Mouse (Mus musculus) intestine, embryonic 16.5 days (tissue): ENCODE data around the gene Serpina3g. TPM values are rescaled to one million over a fixed set of nuclear protein-coding genes. Genes with fewer than 3 reads are reported as not detected.

Source experiments
- ATAC-seq: fragments of 200-750 bp; cut with Nextera tagmentation; 2 replicates; pipeline ENCODE4 v1.8.0; 2017; ENCODE audit warnings: moderate TSS enrichment, moderate library complexity
- H3K27ac ChIP-seq: fragments of 300-500 bp; sonication (generic); 2 replicates; pipeline ENCODE4 v1.5.1; 2014; ENCODE audit warnings: mild to moderate bottlenecking, low read length
- H3K27me3 ChIP-seq: fragments of 300-500 bp; sonication (generic); replicated peaks from 2 replicates; pipeline ENCODE4 v1.6.1; 2014; ENCODE audit warnings: low read length, control low read depth, mixed read lengths; ENCODE audit not compliant: control insufficient read depth, insufficient read depth
- H3K36me3 ChIP-seq: fragments of 300-500 bp; sonication (generic); 2 replicates; pipeline ENCODE4 v1.6.1; 2014; ENCODE audit warnings: low read length, control low read depth; ENCODE audit not compliant: control insufficient read depth, insufficient read depth
- H3K4me1 ChIP-seq: fragments of 300-500 bp; sonication (generic); 2 replicates; pipeline ENCODE4 v1.6.1; 2014; ENCODE audit warnings: low read length, control low read depth, mixed read lengths; ENCODE audit not compliant: control insufficient read depth, insufficient read depth
- H3K4me2 ChIP-seq: fragments of 300-500 bp; sonication (generic); 2 replicates; pipeline ENCODE4 v1.6.1; 2014; ENCODE audit warnings: low read depth, low read length, control low read depth
- H3K4me3 ChIP-seq: fragments of 300-500 bp; sonication (generic); 2 replicates; pipeline ENCODE4 v1.5.1; 2014; ENCODE audit warnings: mild to moderate bottlenecking, low read length
- H3K9ac ChIP-seq: fragments of 300-500 bp; sonication (generic); 2 replicates; pipeline ENCODE4 v1.6.1; 2014; ENCODE audit warnings: low read depth, low read length
- H3K9me3 ChIP-seq: fragments of 300-500 bp; sonication (generic); 2 replicates; pipeline ENCODE4 v1.6.1; 2016; ENCODE audit warnings: low read length, control low read depth; ENCODE audit not compliant: control insufficient read depth
- WGBS: fragments of 180-500 bp; shearing (Covaris S2); extraction: QIAGEN DNeasy Blood & Tissue Kit; methylation state at CpG from one replicate; pipeline ENCODE4 v1.1.7; 2014; 5-methylcytosine and 5-hydroxymethylcytosine counted together
- polyA plus RNA-seq: library from polyadenylated mRNA; unstranded; fragments of >200 nt; fragmentation: Nextera tagmentation; extraction: Ambion mirVana; gene quantifications from 2 replicates; pipeline ENCODE4 v1.2.1, GENCODE M21; 2015

Gene Serpina3g
- 5.3 and 5.7 TPM in 2 replicates for polyA plus RNA-seq

DNA sequence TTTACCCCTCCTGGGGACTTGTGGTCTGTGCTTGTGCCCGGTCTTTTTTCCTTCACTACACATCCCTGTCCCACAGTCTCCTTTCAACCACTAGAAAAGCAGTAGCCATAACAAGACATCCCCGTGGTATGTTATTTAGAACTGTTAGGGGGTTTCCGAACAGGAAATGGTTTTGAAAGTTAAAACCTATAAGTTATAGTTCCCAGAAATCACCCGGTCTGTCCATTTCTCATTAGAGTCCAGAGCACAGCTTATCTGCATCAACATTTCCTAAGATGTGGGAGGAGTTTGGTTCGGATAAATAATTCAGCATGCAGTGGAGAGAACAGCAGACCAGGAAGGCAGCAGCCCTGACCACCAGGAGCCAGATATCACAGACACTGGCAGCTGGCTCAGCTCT is at the start of gene Serpina3g:
Gene Serpina3g, plus strand, starts transcription at position 331 of the 400 bp plus-strand sequence.
- no peak for ATAC-seq
- H3K4me1 ChIP-seq: no peaks in the 10 kb centered on the region
- no peak within 1 kb of the TSS for H3K27ac ChIP-seq
- no peaks in the 10 kb centered on the region for H3K9me3 ChIP-seq
- H3K36me3 ChIP-seq: no peaks in the 10 kb centered on the region
- H3K27me3 ChIP-seq: no peaks in the 10 kb centered on the region
- WGBS: 39% methylated on average over 5 of the region's 5 CpGs
- H3K4me2 ChIP-seq: no peak within 1 kb of the TSS
- H3K4me3 ChIP-seq: no peak within 1 kb of the TSS
- no peak within 1 kb of the TSS for H3K9ac ChIP-seq

DNA sequence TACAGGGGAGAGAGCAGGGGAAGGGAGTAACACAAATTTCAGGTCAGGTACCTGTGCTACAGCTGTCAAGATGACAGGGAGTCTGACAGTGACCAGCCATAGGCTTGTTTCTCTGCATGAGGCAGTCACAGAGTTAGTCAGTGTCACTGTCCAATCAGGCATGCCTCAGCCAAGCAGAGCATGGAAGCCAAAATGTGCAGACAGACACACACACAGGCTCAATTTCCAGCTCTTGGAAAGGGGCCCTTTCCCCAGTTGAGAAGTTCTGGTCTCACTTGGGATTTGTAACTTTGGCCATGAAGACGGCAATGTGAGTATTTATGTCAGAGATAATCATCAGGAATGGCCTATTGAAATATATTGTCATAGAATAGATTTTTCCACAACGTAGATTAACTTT is 46.8 kb upstream of the Serpina3g start:
- Histone ChIP-seq H3K27me3 (no peaks in the 10 kb centered on the region), H3K9ac (no peak overlapping the region), H3K4me3 (no peak overlapping the region), H3K4me1 (no peaks in the 10 kb centered on the region), H3K27ac (no peak overlapping the region), H3K9me3 (no peaks in the 10 kb centered on the region), H3K36me3 (no peaks in the 10 kb centered on the region), H3K4me2 (no peak overlapping the region)
- no peak for ATAC-seq
- 73% methylated on average over 2 of the region's 2 CpGs for WGBS

DNA sequence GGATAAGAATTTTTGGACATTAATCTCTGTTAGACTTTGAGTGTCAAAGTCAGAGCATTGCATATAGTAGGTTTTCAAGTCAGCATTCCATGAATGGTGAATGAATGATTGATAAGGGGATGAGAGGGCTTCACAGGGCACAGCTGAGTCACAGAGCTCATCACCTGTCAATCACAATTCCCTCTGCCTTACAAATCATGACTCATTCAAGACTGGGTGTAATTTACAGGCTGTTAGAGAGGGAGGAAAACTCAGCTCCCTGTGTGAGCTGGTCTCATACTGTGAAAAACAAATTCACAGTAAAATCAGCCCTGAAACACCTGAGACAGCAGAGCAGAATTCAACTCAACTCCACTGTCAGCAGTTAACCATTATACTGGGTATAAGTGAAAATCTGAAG is 45.2 kb upstream of the Serpina3g start:
- H3K27me3 ChIP-seq: no peaks in the 10 kb centered on the region
- H3K27ac ChIP-seq: no peak overlapping the region
- H3K4me3 ChIP-seq: no peak overlapping the region
- H3K9me3 ChIP-seq: no peaks in the 10 kb centered on the region
- H3K9ac ChIP-seq: no peak overlapping the region
- no peaks in the 10 kb centered on the region for H3K4me1 ChIP-seq
- H3K4me2 ChIP-seq: no peak overlapping the region
- H3K36me3 ChIP-seq: no peaks in the 10 kb centered on the region
- no peak for ATAC-seq

DNA sequence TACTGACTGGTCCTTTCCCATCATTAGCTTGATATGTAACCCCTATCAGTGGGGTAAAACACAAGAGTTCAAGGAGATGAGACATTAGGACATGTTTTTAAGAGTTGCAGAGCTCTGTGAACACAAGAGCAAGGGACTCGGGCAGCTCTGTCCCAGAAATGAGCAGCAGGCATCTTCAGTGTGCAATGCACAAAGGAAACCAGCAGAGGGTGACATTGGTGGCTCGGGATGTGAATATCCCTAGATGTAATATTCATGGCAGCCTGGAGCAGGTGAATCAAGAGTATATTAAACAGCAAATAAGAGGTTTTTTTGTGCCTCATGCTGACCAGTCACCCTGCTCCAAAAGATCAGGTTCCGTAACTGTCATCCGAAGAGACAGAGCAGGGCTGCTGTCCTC is 26.9 kb upstream of the Serpina3g start:
- H3K27ac ChIP-seq: no peak overlapping the region
- H3K4me2 ChIP-seq: no peak overlapping the region
- no peaks in the 10 kb centered on the region for H3K27me3 ChIP-seq
- no peak for ATAC-seq
- H3K4me1 ChIP-seq: no peaks in the 10 kb centered on the region
- H3K4me3 ChIP-seq: no peak overlapping the region
- no peaks in the 10 kb centered on the region for H3K36me3 ChIP-seq
- WGBS: 77% methylated on average over 4 of the region's 4 CpGs
- no peak overlapping the region for H3K9ac ChIP-seq
- no peaks in the 10 kb centered on the region for H3K9me3 ChIP-seq

DNA sequence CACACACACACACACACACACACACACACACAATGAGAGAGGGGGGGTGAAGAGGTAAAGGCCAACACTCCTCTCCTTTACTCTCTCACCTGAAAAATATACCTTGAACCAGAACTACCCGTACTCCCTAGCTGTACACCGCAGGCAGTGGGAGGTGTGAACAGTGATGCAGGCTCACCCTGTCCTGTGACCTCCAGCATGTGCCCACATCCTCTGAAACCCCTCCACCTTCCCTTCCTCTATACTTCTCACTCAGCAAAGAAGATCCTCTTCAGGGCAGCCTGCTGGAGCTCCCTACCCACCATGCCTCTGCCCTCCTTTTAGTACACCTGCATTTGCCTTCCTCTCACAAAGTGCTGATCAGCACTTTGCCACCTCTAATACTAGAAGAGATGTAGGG is 26.2 kb upstream of the Serpina3g start:
- Histone ChIP-seq H3K27me3 (no peaks in the 10 kb centered on the region), H3K36me3 (no peaks in the 10 kb centered on the region), H3K9me3 (no peaks in the 10 kb centered on the region), H3K4me2 (no peak overlapping the region), H3K27ac (no peak overlapping the region), H3K4me3 (no peak overlapping the region), H3K9ac (no peak overlapping the region), H3K4me1 (no peaks in the 10 kb centered on the region)
- ATAC-seq: no peak
- 91% methylated on average over 2 of the region's 2 CpGs for WGBS

DNA sequence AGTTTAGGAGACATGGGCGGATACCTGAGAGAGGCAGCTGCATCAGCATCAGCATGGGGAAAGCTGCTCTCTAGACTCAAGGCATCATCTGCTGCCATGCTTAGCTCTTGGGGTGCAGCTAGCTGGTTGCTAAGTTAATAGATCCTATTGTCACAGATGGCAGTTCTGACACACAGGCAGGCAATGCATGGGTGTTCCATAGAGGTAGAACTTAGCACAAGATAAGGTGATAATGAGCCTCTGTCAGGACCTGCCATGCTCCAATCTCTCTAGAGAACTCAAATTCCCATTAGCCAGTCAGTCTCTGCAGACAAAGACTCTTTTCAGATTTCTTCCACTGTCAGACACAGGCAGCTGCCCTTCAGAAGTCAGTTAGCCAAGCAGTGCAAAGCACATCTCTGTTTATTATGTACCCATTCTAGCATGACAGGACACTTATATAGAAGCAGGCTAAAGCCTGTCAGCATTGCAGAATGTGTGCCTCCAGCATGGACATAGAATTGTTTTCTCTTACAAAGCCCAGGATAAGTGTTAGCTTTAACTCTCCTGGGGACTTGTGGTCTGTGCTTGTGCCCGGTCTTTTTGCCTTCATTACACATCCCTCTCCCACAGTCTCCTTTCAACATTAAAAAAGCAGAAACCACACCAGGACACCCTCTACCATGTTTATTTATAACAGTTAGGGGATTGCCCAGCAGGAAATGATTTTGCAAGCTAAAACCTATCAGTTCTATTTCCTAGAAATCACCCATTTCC is 22.2 kb upstream of the Serpina3g start:
- H3K27me3 ChIP-seq: no peaks in the 10 kb centered on the region
- H3K4me3 ChIP-seq: no peak overlapping the region
- WGBS: 70% methylated on average over 2 of the region's 2 CpGs
- H3K4me2 ChIP-seq: no peak overlapping the region
- H3K9me3 ChIP-seq: no peaks in the 10 kb centered on the region
- H3K9ac ChIP-seq: no peak overlapping the region
- no peaks in the 10 kb centered on the region for H3K4me1 ChIP-seq
- no peak overlapping the region for H3K27ac ChIP-seq
- no peaks in the 10 kb centered on the region for H3K36me3 ChIP-seq
- no peak for ATAC-seq

DNA sequence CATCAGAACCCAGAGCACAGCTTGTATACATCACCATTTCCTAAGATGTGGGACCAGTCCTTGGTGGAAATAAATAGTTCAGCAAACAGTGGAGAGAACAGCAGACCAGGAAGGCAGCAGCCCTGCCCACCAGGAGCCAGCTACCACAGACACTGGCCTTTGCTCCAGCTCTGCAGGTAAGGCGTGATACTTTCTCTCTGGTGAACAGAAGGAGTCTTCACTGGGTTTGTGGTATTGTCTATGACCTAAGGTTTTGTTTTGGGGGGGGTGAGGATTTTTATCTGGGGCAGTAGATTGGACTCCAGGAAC is 21.6 kb upstream of the Serpina3g start, which contains the start of gene Serpina3f:
Gene Serpina3f, plus strand, starts transcription at position 100 of the 309 bp plus-strand sequence.
- no peak for ATAC-seq
- Histone ChIP-seq H3K27me3 (no peaks in the 10 kb centered on the region), H3K9me3 (no peaks in the 10 kb centered on the region)

DNA sequence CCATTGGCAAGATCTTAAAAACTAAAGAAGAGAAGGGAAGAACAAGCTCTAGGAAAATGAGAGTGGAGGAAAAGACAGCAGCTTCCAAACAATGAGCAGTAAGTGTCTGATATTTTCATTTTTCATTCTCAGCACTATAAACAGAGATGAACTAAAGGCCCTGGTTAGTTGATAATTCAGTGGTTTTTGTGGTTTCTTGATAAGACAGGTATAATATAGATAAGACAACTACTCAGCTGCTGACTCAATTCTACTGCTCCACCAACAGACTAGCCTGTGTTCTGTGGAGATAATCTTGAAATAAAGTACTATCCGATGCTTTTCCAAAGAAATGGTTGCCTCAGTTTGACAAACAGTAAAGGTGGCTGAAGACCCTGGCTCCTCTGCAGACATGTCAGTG is 20.8 kb upstream of the Serpina3g start:
- Histone ChIP-seq H3K36me3 (no peaks in the 10 kb centered on the region), H3K4me1 (no peaks in the 10 kb centered on the region), H3K9ac (no peak overlapping the region), H3K27me3 (no peaks in the 10 kb centered on the region), H3K27ac (no peak overlapping the region), H3K4me3 (no peak overlapping the region), H3K4me2 (no peak overlapping the region), H3K9me3 (no peaks in the 10 kb centered on the region)
- ATAC-seq: no peak
- WGBS: 77% methylated on average over 1 of the region's 1 CpGs

More for the DNA sequence above, 21.6 kb upstream of the Serpina3g start, which contains the start of gene Serpina3f:
- no peaks in the 10 kb centered on the region for H3K36me3 ChIP-seq
- no peaks in the 10 kb centered on the region for H3K4me1 ChIP-seq
- no peak within 1 kb of the TSS for H3K4me2 ChIP-seq
- no peak within 1 kb of the TSS for H3K27ac ChIP-seq
- no peak within 1 kb of the TSS for H3K9ac ChIP-seq
- 67% methylated on average over 1 of the region's 1 CpGs for WGBS
- no peak within 1 kb of the TSS for H3K4me3 ChIP-seq

DNA sequence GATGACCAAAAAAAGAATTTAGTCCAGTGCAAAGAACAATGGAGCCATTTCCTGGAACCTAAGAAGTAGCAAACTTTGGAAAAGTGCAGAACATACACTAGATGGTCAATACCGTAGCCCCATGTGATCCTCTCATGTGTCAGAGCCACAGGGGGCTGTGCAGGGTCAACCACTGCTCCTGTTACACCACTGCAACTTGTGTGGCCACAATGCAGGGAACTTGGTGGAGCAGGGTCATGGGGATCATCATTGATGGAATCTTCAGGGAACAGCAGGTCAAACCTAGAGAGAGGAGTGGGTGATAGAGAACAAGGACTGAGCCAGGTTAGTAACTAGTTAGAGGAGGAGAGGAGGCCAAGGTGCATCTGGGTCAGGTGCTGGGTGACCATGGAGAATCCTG is 14.4 kb upstream of the Serpina3g start:
- no peak for ATAC-seq
- no peak overlapping the region for H3K4me2 ChIP-seq
- no peak overlapping the region for H3K27ac ChIP-seq
- H3K4me1 ChIP-seq: no peaks in the 10 kb centered on the region
- no peaks in the 10 kb centered on the region for H3K36me3 ChIP-seq
- H3K4me3 ChIP-seq: no peak overlapping the region
- no peaks in the 10 kb centered on the region for H3K9me3 ChIP-seq
- H3K27me3 ChIP-seq: no peaks in the 10 kb centered on the region
- no peak overlapping the region for H3K9ac ChIP-seq
- WGBS: 79% methylated on average over 1 of the region's 1 CpGs

DNA sequence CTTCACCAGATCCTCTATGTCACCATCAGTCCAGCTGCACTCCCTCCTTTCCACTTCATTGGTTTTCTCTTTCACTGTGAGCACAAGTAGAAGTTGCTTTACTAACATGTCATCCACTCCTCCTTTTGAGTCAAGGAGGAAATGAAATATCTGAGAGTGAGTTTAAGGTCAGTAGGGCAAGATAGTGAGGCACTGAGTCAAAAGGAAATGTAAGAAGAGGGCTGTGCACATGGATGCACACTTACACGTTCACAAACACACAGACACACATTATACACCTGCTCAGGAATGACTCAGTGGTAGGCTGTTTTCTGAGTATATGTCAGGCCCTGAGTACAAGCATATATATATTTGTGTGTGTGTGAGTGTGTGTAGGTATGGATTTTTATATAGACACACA is 12.4 kb upstream of the Serpina3g start:
- Histone ChIP-seq H3K9ac (no peak overlapping the region), H3K27ac (no peak overlapping the region), H3K9me3 (no peaks in the 10 kb centered on the region), H3K4me1 (no peaks in the 10 kb centered on the region), H3K27me3 (no peaks in the 10 kb centered on the region), H3K36me3 (no peaks in the 10 kb centered on the region), H3K4me3 (no peak overlapping the region), H3K4me2 (no peak overlapping the region)
- 61% methylated on average over 1 of the region's 1 CpGs for WGBS
- ATAC-seq: no peak
